In genomic region chr19:34627496-34627895, GRCm38 (mm10) we compare ENCODE assay signal across 37 mouse cellular contexts. TPM values are rescaled to one million over a fixed set of nuclear protein-coding genes. Genes with fewer than 3 reads are reported as not detected.
"Had no signal": no experiment of that assay in that cellular context is flagged by ENCODE, and none has a peak within 500 bp of the region (broad histone marks: within the 10 kb centered on the region; RNA-seq: fewer than 3 reads in every experiment).

No protein-coding gene starts in this region.

- H3K27ac ChIP-seq: limb, embryonic 10.5 days; limb, embryonic 12.5 days; limb, embryonic 13.5 days; limb, embryonic 15.5 days; liver, embryonic 12.5 days; liver, embryonic 13.5 days; liver, embryonic 14.5 days; liver, embryonic 15.5 days; lung, embryonic 15.5 days; macrophage; midbrain, embryonic 10.5 days; midbrain, embryonic 12.5 days; midbrain, embryonic 13.5 days; midbrain, embryonic 15.5 days; neural tube, embryonic 12.5 days had no signal

- H3K36me3 ChIP-seq: limb, embryonic 10.5 days; limb, embryonic 12.5 days; limb, embryonic 13.5 days; limb, embryonic 15.5 days; liver, embryonic 12.5 days; liver, embryonic 13.5 days; liver, embryonic 15.5 days; lung, embryonic 15.5 days; midbrain, embryonic 10.5 days; midbrain, embryonic 12.5 days; midbrain, embryonic 13.5 days; midbrain, embryonic 15.5 days; neural tube, embryonic 12.5 days had no signal

- H3K4me2 ChIP-seq: limb, embryonic 12.5 days; limb, embryonic 13.5 days; limb, embryonic 15.5 days; liver, embryonic 11.5 days; liver, embryonic 12.5 days; liver, embryonic 13.5 days; liver, embryonic 15.5 days; lung, embryonic 14.5 days; lung, embryonic 15.5 days; midbrain, embryonic 11.5 days; midbrain, embryonic 12.5 days; midbrain, embryonic 13.5 days; midbrain, embryonic 15.5 days; neural tube, embryonic 12.5 days had no signal

- DNase-seq: left cerebral cortex, postnatal 4 days; liver; liver, embryonic 13.5 days; liver, postnatal 0 days; lung, adult 18-20 months; lung, adult 2 months; lung, embryonic 14.5 days; lung, postnatal 10 days; lung, postnatal 14 days; lung, postnatal 36 days; lung, postnatal 4 days; midbrain, embryonic 14.5 days had no signal

- ATAC-seq: liver, embryonic 12.5 days; liver, postnatal 0 days; lung, postnatal 0 days; midbrain, embryonic 13.5 days; midbrain, embryonic 15.5 days; midbrain, embryonic 16.5 days had no signal

- H3K4me3 ChIP-seq: limb, embryonic 10.5 days; limb, embryonic 12.5 days; limb, embryonic 13.5 days; limb, embryonic 15.5 days; liver, embryonic 12.5 days; liver, embryonic 13.5 days; liver, embryonic 15.5 days; lung, embryonic 15.5 days; megakaryocyte, embryonic 14.5 days; midbrain, embryonic 10.5 days; midbrain, embryonic 12.5 days; midbrain, embryonic 13.5 days; midbrain, embryonic 15.5 days; myocyte; neural tube, embryonic 12.5 days had no signal

- H3K9ac ChIP-seq: limb, embryonic 12.5 days; limb, embryonic 13.5 days; limb, embryonic 15.5 days; liver, embryonic 12.5 days; liver, embryonic 13.5 days; liver, embryonic 14.5 days; liver, embryonic 15.5 days; liver, postnatal 0 days; lung, embryonic 14.5 days; lung, embryonic 15.5 days; midbrain, embryonic 12.5 days; midbrain, embryonic 13.5 days; midbrain, embryonic 15.5 days; neural tube, embryonic 12.5 days had no signal

- H3K27me3 ChIP-seq: limb, embryonic 12.5 days; limb, embryonic 13.5 days; limb, embryonic 15.5 days; liver, embryonic 12.5 days; liver, embryonic 13.5 days; liver, embryonic 15.5 days; lung, embryonic 15.5 days; midbrain, embryonic 12.5 days; midbrain, embryonic 13.5 days; midbrain, embryonic 15.5 days; neural tube, embryonic 12.5 days had no signal

- H3K4me1 ChIP-seq: limb, embryonic 10.5 days; limb, embryonic 12.5 days; limb, embryonic 13.5 days; limb, embryonic 15.5 days; liver, embryonic 12.5 days; liver, embryonic 13.5 days; lung, embryonic 15.5 days; midbrain, embryonic 10.5 days; midbrain, embryonic 12.5 days; midbrain, embryonic 13.5 days; midbrain, embryonic 15.5 days; neural tube, embryonic 12.5 days had no signal

- H3K9me3 ChIP-seq: limb, embryonic 10.5 days; limb, embryonic 12.5 days; limb, embryonic 13.5 days; limb, embryonic 15.5 days; liver, embryonic 12.5 days; liver, embryonic 13.5 days; liver, embryonic 15.5 days; lung, embryonic 15.5 days; megakaryocyte, embryonic 14.5 days; midbrain, embryonic 10.5 days; midbrain, embryonic 12.5 days; midbrain, embryonic 13.5 days; midbrain, embryonic 15.5 days; neural tube, embryonic 12.5 days had no signal

RNA-seq across cellular contexts. Expression of gene Ifit1bl2, which starts 13.0 kb away (rescaled TPM):
- total RNA-seq: megakaryocyte-erythroid progenitor cell, adult 5-6 weeks had no signal
- polyA plus RNA-seq: limb, embryonic 10.5 days; liver, adult 2 months; liver, embryonic 11.5 days; liver, embryonic 12.5 days; midbrain, embryonic 12.5 days; neural tube, embryonic 11.5 days had no signal

RNA-seq across cellular contexts. Expression of gene Ifit1, which starts 13.2 kb away (rescaled TPM):
- polyA plus RNA-seq: limb, embryonic 10.5 days; lung, embryonic 14.5 days; midbrain, embryonic 10.5 days had no signal

RNA-seq across cellular contexts. Expression of gene Ifit3b, which starts 19.7 kb away (rescaled TPM):
- total RNA-seq: megakaryocyte progenitor cell, adult 5-6 weeks; megakaryocyte-erythroid progenitor cell, adult 5-6 weeks had no signal
- polyA plus RNA-seq: liver, embryonic 11.5 days; liver, embryonic 12.5 days; lung, embryonic 14.5 days; lung, embryonic 16.5 days; midbrain, embryonic 10.5 days; neural tube, embryonic 11.5 days had no signal

RNA-seq across cellular contexts. Expression of gene Ifit1bl1, which starts 25.7 kb away (rescaled TPM):
- total RNA-seq: megakaryocyte-erythroid progenitor cell, adult 5-6 weeks had no signal
- polyA plus RNA-seq: limb, embryonic 10.5 days; midbrain, embryonic 10.5 days had no signal
